Mouse (Mus musculus) stomach, embryonic 14.5 days (tissue): ENCODE data around the gene Ube4b. TPM values are rescaled to one million over a fixed set of nuclear protein-coding genes. Genes with fewer than 3 reads are reported as not detected.

ENCODE experiments used
- ATAC-seq: fragments of 200-750 bp; cut with Nextera tagmentation; 2 replicates; pipeline ENCODE4 v1.8.0; 2017; ENCODE audit warnings: low read depth, moderate TSS enrichment; ENCODE audit not compliant: insufficient number of reproducible peaks, insufficient read depth, low FRiP score
- H3K27ac ChIP-seq: fragments of 300-500 bp; sonication (generic); 2 replicates; pipeline ENCODE4 v1.5.1; 2014; ENCODE audit warnings: mild to moderate bottlenecking, low read length, moderate library complexity, mixed read lengths
- H3K27me3 ChIP-seq: fragments of 300-500 bp; sonication (generic); 2 replicates; pipeline ENCODE4 v1.6.1; 2014; ENCODE audit warnings: low read length, control low read depth, mixed read lengths; ENCODE audit not compliant: control insufficient read depth, insufficient read depth
- H3K36me3 ChIP-seq: fragments of 300-500 bp; sonication (generic); 2 replicates; pipeline ENCODE4 v1.6.1; 2014; ENCODE audit warnings: mild to moderate bottlenecking, control low read depth, low read length, moderate library complexity, mixed read lengths; ENCODE audit not compliant: control insufficient read depth, insufficient read depth
- H3K4me1 ChIP-seq: fragments of 300-500 bp; sonication (generic); 2 replicates; pipeline ENCODE4 v1.6.1; 2014; ENCODE audit warnings: low read length, control low read depth, mixed read lengths; ENCODE audit not compliant: control insufficient read depth, insufficient read depth
- H3K4me2 ChIP-seq: fragments of 300-500 bp; sonication (generic); replicated peaks from 2 replicates; pipeline ENCODE4 v1.6.1; 2014; ENCODE audit warnings: low read depth, low read length, control low read depth
- H3K4me3 ChIP-seq: fragments of 300-500 bp; sonication (generic); 2 replicates; pipeline ENCODE4 v1.5.1; 2014; ENCODE audit warnings: low read depth, low read length, control low read depth
- H3K9ac ChIP-seq: fragments of 300-500 bp; sonication (generic); replicated peaks from 2 replicates; pipeline ENCODE4 v1.6.1; 2014; ENCODE audit warnings: low read depth, mild to moderate bottlenecking, control low read depth, low read length, moderate library complexity, mixed read lengths
- H3K9me3 ChIP-seq: fragments of 300-500 bp; sonication (generic); 2 replicates; pipeline ENCODE4 v1.6.1; 2016; ENCODE audit warnings: low read depth, low read length, control low read depth; ENCODE audit not compliant: control insufficient read depth
- WGBS: fragments of 180-500 bp; shearing (Covaris S2); extraction: QIAGEN DNeasy Blood & Tissue Kit; methylation state at CpG from one replicate; pipeline ENCODE4 v1.1.7; 2014; 5-methylcytosine and 5-hydroxymethylcytosine counted together
- polyA plus RNA-seq: library from polyadenylated mRNA; unstranded; fragments of >200 nt; fragmentation: Nextera tagmentation; extraction: Ambion mirVana; gene quantifications from 2 replicates; pipeline ENCODE4 v1.2.1, GENCODE M21; 2014

The Ube4b gene
- polyA plus RNA-seq, 1 experiment from 2014 or later, result 44.3 TPM

DNA sequence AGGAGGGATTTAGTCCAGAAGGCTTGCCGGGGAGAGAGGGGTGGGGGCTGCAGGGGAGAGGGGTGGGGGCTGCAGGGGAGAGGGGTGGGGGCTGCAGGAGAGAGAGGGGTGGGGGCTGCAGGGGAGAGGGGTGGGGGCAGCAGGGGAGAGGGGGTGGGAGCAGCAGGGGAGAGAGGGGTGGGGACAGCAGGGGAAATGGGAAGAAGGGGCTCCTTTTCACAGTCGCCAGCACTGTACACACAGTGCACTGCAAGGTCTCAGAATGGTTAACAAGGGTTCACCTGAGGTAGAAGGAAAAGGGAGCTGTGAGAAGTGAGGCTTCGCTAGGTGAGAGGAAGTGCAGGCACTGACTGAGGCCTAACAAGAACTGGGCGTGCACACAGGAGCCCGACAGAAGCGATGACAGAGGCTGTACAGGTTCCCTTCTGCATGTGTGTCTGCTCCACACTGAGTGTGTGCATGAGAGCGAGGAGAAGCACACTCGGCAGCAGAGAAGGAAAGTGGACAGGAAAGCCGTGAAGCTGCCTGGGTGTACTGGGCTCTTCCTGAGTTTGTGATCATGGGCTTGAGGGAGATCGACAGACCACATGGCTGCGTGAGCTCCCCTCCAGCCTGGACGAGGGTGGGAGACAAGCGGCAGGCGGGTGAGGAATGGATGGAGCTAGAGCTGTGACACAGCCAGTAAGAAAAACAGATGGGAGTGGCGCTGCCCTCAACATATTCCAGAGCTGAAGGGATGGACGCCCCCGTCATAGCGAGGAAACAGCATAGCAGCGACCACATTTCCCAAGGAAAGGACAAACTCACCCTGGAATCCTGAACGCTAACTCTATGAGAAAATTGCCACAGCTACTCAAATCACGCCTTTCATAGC lies 29.9 kb downstream of the Ube4b start:
- ATAC-seq, result peak; percentile 57
- Histone ChIP-seq H3K36me3 (peaks cover 6% of the 10 kb centered on the region; the same call in 1 of the 2 replicates), H3K4me2 (no peak overlapping the region), H3K27ac (peak overlapping the region; percentile 71), H3K27me3 (no peaks in the 10 kb centered on the region), H3K4me1 (peaks cover 28% of the 10 kb centered on the region), H3K9ac (no peak overlapping the region), H3K4me3 (no peak overlapping the region), H3K9me3 (no peaks in the 10 kb centered on the region)
- WGBS, result 39% methylated on average over 21 of the region's 21 CpGs

DNA sequence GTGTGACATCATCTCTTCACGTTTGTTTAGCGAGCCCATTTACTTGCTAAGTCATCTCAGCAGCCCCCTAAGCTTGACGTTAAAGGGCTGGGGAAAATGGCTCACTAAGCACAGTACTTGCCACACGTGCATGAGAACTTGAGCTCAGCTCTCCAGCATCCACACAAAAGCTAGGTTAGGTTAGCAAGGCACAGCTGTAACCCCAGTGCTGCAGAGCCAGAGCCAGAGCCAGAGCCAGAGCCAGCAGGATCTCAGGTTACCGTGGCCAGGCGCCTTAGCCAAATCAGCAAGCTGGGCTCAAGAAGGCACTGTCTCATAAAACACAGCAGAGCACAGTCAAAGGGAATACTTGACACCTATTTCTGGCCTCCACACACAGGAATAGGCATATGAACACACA lies 31.0 kb downstream of the Ube4b start:
- no peak overlapping the region for H3K9ac ChIP-seq
- peak overlapping the region; percentile 71 for H3K27ac ChIP-seq
- H3K27me3 ChIP-seq, result no peaks in the 10 kb centered on the region
- peaks cover 23% of the 10 kb centered on the region for H3K4me1 ChIP-seq
- no peak overlapping the region for H3K4me3 ChIP-seq
- no peaks in the 10 kb centered on the region for H3K9me3 ChIP-seq
- WGBS, result 56% methylated on average over 6 of the region's 6 CpGs
- no peak overlapping the region for H3K4me2 ChIP-seq
- no peak for ATAC-seq
- peaks cover 6% of the 10 kb centered on the region; the same call in 1 of the 2 replicates for H3K36me3 ChIP-seq

DNA sequence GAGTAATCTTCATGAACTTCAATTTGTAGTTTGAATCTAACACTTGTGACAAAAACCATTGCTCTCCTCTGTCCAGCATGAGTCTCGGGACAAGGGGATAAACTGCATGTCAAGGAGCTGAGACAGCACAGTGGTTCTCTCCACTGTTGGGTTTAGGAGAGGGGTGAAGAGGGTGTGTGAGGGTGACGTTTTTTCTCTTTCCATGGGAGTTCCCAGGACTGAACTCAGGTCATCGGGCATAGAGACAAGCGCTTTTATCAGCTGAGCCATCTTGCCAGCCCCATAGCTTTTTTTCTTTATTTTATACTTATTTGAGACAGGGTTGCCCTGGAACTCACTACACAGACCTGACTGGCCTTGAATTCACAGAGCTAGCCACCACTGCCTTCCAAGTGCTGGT lies 32.3 kb downstream of the Ube4b start:
- Histone ChIP-seq H3K9me3 (no peaks in the 10 kb centered on the region), H3K27me3 (no peaks in the 10 kb centered on the region), H3K9ac (no peak overlapping the region), H3K36me3 (peaks cover 6% of the 10 kb centered on the region; the same call in 1 of the 2 replicates), H3K4me1 (peaks cover 17% of the 10 kb centered on the region), H3K4me2 (no peak overlapping the region), H3K27ac (no peak overlapping the region), H3K4me3 (no peak overlapping the region)
- 62% methylated on average over 4 of the region's 4 CpGs for WGBS
- ATAC-seq, result no peak

DNA sequence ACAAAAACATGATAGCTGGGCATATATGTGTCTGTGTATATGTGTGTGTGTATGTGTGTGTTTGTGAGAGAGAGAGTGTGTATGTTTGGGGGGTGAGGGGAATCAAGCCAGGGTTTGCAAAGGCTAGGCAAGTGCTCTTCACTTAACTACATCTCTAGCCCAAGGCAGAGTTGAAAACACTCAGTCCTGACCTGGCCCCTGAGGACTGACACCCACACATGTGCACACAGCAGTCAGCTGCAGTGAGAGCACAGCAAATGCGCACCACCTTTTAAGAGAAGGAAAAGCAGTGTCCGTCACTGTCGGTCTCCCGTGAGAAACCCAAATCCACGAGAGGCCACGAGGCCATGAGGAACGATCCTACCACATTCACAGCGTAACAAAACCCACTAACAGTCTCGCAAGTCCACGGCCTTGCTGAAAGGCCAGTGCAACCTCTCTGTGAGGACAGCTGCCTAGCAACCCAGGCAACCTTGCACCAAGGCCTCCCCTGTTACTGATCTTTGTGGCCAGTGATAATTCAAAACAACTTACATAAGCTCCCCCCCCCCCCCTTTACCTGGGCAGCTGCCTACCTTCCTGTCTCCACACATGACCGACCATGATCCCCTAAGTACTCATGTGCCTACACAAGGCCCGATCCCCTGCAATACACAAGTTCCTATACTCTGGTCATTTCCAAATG lies 33.1 kb downstream of the Ube4b start:
- no peak for ATAC-seq
- peaks cover 17% of the 10 kb centered on the region for H3K4me1 ChIP-seq
- 76% methylated on average over 12 of the region's 12 CpGs for WGBS
- peaks cover 6% of the 10 kb centered on the region; the same call in 1 of the 2 replicates for H3K36me3 ChIP-seq
- no peaks in the 10 kb centered on the region for H3K27me3 ChIP-seq
- no peak overlapping the region for H3K9ac ChIP-seq
- no peak overlapping the region for H3K4me2 ChIP-seq
- no peak overlapping the region for H3K4me3 ChIP-seq
- H3K9me3 ChIP-seq, result no peaks in the 10 kb centered on the region
- no peak overlapping the region for H3K27ac ChIP-seq

DNA sequence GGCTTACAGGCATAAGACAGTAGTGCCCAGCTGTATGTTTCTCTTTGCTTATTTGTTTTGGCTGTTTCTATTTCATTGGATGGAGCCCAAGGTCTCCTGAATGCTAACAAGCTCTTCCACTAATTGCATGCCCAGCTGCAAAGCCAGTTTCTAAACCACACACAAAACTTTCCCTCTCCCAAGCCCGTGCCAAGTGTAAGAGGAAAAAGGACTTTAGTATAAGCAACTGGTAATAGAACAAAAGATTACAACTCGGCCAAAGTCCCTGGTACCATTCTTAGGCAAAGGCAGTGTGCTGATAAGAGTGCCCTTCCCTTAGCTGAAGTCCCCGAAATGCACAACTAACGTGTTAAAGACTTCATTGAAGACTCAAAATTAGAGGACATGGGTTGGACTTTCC lies 34.2 kb downstream of the Ube4b start:
- Histone ChIP-seq H3K4me2 (no peak overlapping the region), H3K4me3 (no peak overlapping the region), H3K4me1 (peaks cover 17% of the 10 kb centered on the region), H3K36me3 (no peaks in the 10 kb centered on the region; the same call in 1 of the 2 replicates), H3K9ac (no peak overlapping the region), H3K9me3 (no peaks in the 10 kb centered on the region), H3K27me3 (no peaks in the 10 kb centered on the region), H3K27ac (no peak overlapping the region; the same call in 1 of the 2 replicates)
- 64% methylated on average over 4 of the region's 4 CpGs for WGBS
- ATAC-seq, result no peak

DNA sequence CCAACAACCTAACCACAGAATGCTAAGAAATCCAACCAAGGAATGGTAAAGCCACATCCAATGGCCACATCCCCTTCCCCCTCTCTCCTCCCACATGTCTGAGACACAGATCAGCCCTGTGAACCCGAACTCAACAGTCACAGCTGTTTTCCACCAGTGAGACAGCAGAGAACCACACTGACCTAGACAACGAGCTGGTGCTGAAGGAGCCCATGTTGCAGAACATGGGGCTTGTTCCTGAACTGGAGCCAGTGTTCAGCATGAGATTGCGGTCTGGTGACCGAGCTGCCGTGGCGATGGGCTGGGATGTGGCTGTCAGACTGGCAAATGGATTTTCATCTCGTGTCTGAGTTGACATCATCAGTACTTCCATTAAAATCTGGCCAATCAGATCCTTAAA lies 45.5 kb downstream of the Ube4b start:
- H3K36me3 ChIP-seq, result peaks cover 62% of the 10 kb centered on the region
- no peak overlapping the region for H3K4me2 ChIP-seq
- H3K27me3 ChIP-seq, result no peaks in the 10 kb centered on the region
- peak; percentile 6; the same call in 1 of the 2 replicates for ATAC-seq
- H3K4me3 ChIP-seq, result no peak overlapping the region
- H3K4me1 ChIP-seq, result no peaks in the 10 kb centered on the region
- H3K27ac ChIP-seq, result no peak overlapping the region
- H3K9ac ChIP-seq, result no peak overlapping the region
- no peaks in the 10 kb centered on the region for H3K9me3 ChIP-seq
- 70% methylated on average over 7 of the region's 7 CpGs for WGBS

DNA sequence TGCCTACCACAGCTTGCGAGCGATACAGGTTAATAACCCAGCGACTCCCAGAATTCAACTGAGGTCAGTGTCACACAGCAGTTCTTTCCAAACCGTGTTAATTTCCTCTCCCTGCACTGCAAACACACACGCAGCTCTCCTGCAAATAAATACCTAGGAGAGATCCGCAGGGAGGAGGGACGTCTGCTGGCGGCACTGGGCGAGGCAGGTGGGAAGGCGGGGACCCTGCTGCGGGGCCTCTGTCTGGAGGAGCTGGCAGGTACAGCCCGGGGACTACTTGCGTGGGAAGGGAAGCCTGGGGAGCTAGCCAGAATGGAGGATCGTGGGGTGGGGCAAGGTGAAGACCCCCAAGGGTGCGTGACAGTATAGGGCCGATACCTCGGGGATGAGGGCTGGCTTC lies 46.7 kb downstream of the Ube4b start:
- ATAC-seq, result peak; percentile 75; the same call in 1 of the 2 replicates
- no peak overlapping the region for H3K9ac ChIP-seq
- H3K27ac ChIP-seq, result 0 out of 2 replicates have a peak overlapping the region, but pooled peaks have one; percentile 1
- H3K27me3 ChIP-seq, result no peaks in the 10 kb centered on the region
- no peak overlapping the region for H3K4me2 ChIP-seq
- H3K9me3 ChIP-seq, result no peaks in the 10 kb centered on the region
- 83% methylated on average over 17 of the region's 17 CpGs for WGBS
- H3K36me3 ChIP-seq, result peaks cover 56% of the 10 kb centered on the region
- no peaks in the 10 kb centered on the region for H3K4me1 ChIP-seq
- no peak overlapping the region for H3K4me3 ChIP-seq

DNA sequence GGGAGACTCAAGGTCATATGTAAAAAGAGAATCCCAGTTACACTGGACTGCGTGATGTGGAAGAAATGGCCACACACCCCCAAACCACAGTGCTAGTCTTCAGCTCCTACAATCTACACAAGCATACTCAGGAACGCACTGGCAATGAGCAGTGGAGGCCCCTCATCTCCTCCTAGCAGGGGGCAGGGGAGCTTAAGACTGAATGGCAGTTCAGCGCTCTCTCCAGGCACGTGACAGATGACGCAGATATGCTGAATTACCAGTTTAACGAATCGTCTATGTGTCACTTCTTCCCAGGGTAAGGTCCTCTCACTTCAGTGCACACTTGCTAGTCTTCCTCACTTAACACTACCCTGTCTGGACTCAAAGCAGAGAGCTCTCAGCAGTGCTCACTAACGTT lies 47.7 kb downstream of the Ube4b start:
- Histone ChIP-seq H3K4me2 (no peak overlapping the region), H3K27ac (no peak overlapping the region), H3K36me3 (peaks cover 58% of the 10 kb centered on the region), H3K9me3 (no peaks in the 10 kb centered on the region), H3K4me3 (no peak overlapping the region), H3K9ac (no peak overlapping the region), H3K27me3 (no peaks in the 10 kb centered on the region), H3K4me1 (no peaks in the 10 kb centered on the region)
- no peak for ATAC-seq
- 78% methylated on average over 8 of the region's 8 CpGs for WGBS
